Mouse (Mus musculus) midbrain, embryonic 12.5 days (tissue): ENCODE data around the gene Ndufv1. TPM values are rescaled to one million over a fixed set of nuclear protein-coding genes. Genes with fewer than 3 reads are reported as not detected.

Experiments used
- ATAC-seq: fragments of 200-750 bp; cut with Nextera tagmentation; 2 replicates; pipeline ENCODE4 v1.8.0; 2017; ENCODE audit warnings: low read depth, moderate TSS enrichment, moderate library complexity; ENCODE audit not compliant: low FRiP score
- H3K27ac ChIP-seq: fragments of 300-500 bp; sonication (generic); replicated peaks from 2 replicates; pipeline ENCODE4 v1.5.1; 2016; ENCODE audit warnings: mild to moderate bottlenecking
- H3K27me3 ChIP-seq: fragments of 300-500 bp; sonication (generic); 2 replicates; pipeline ENCODE4 v1.6.1; 2016; ENCODE audit warnings: mild to moderate bottlenecking
- H3K36me3 ChIP-seq: fragments of 300-500 bp; sonication (generic); 2 replicates; pipeline ENCODE4 v1.6.1; 2016
- H3K4me1 ChIP-seq: fragments of 300-500 bp; sonication (generic); 2 replicates; pipeline ENCODE4 v1.6.1; 2016
- H3K4me2 ChIP-seq: fragments of 300-500 bp; sonication (generic); replicated peaks from 2 replicates; pipeline ENCODE4 v1.6.1; 2016; ENCODE audit warnings: mild to moderate bottlenecking, moderate library complexity
- H3K4me3 ChIP-seq: fragments of 300-500 bp; sonication (generic); 2 replicates; pipeline ENCODE4 v1.5.1; 2016; ENCODE audit warnings: mild to moderate bottlenecking
- H3K9ac ChIP-seq: fragments of 300-500 bp; sonication (generic); replicated peaks from 2 replicates; pipeline ENCODE4 v1.6.1; 2016; ENCODE audit warnings: mild to moderate bottlenecking, moderate library complexity
- H3K9me3 ChIP-seq: fragments of 300-500 bp; sonication (generic); 2 replicates; pipeline ENCODE4 v1.6.1; 2016; ENCODE audit warnings: mild to moderate bottlenecking
- WGBS: fragments of 180-500 bp; shearing (Covaris S2); methylation state at CpG from one replicate; pipeline ENCODE4 v1.1.7; 2016; 5-methylcytosine and 5-hydroxymethylcytosine counted together
- polyA plus RNA-seq: library from polyadenylated mRNA; unstranded; fragments of >200 nt; fragmentation: Nextera tagmentation; extraction: Ambion mirVana; gene quantifications from 2 replicates; pipeline ENCODE4 v1.2.1, GENCODE M21; 2016

Ndufv1 gene
- polyA plus RNA-seq, 1 experiment from 2014 or later: 188 TPM

GRCm38 (mm10) chr19:3998335-3998734 is 14.3 kb downstream of the Ndufv1 start:
- H3K27ac ChIP-seq: no peak overlapping the region
- no peak for ATAC-seq
- peaks cover 15% of the 10 kb centered on the region for H3K4me1 ChIP-seq
- no peak overlapping the region for H3K4me2 ChIP-seq
- H3K9ac ChIP-seq: no peak overlapping the region
- H3K9me3 ChIP-seq: no peaks in the 10 kb centered on the region
- WGBS: 81% methylated on average over 8 of the region's 8 CpGs
- H3K4me3 ChIP-seq: no peak overlapping the region
- H3K27me3 ChIP-seq: peaks cover 16% of the 10 kb centered on the region; the same call in 1 of the 2 replicates
- no peaks in the 10 kb centered on the region for H3K36me3 ChIP-seq

- no peak overlapping the region for H3K27ac ChIP-seq
- 72% methylated on average over 8 of the region's 8 CpGs for WGBS
- ATAC-seq: no peak
Observed at GRCm38 (mm10) chr19:3997231-3997630, 15.4 kb downstream of the Ndufv1 start.

DNA sequence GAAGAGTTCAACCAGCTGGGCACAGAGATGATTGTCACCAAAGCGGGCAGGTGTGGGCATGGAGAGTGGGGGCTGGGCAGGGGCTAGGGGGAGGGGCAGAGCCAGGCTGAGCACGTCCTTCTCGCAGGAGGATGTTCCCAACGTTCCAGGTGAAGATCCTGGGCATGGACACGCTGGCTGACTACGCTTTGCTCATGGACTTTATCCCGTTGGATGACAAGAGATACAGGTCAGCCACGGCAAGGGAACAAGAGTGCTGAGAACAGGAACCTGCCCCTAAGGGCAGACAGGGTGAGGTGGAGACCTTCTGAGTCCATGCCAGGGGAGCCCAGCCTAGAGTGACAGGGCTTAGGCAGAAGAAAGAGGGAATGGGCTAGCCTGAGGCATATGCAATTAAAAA is 15.9 kb downstream of the Ndufv1 start:
- no peak for ATAC-seq
- H3K4me3 ChIP-seq: no peak overlapping the region
- H3K4me1 ChIP-seq: peaks cover 15% of the 10 kb centered on the region
- H3K9ac ChIP-seq: no peak overlapping the region
- no peaks in the 10 kb centered on the region for H3K9me3 ChIP-seq
- peaks cover 11% of the 10 kb centered on the region; the same call in 1 of the 2 replicates for H3K27me3 ChIP-seq
- no peak overlapping the region for H3K4me2 ChIP-seq
- no peaks in the 10 kb centered on the region for H3K36me3 ChIP-seq
- H3K27ac ChIP-seq: no peak overlapping the region
- 82% methylated on average over 8 of the region's 8 CpGs for WGBS

More at GRCm38 (mm10) chr19:3997231-3997630, 15.4 kb downstream of the Ndufv1 start:
- no peak overlapping the region for H3K4me3 ChIP-seq
- H3K36me3 ChIP-seq: no peaks in the 10 kb centered on the region
- no peaks in the 10 kb centered on the region for H3K9me3 ChIP-seq
- H3K4me2 ChIP-seq: no peak overlapping the region
- H3K9ac ChIP-seq: no peak overlapping the region
- H3K27me3 ChIP-seq: peaks cover 12% of the 10 kb centered on the region; the same call in 1 of the 2 replicates
- peaks cover 15% of the 10 kb centered on the region for H3K4me1 ChIP-seq

DNA sequence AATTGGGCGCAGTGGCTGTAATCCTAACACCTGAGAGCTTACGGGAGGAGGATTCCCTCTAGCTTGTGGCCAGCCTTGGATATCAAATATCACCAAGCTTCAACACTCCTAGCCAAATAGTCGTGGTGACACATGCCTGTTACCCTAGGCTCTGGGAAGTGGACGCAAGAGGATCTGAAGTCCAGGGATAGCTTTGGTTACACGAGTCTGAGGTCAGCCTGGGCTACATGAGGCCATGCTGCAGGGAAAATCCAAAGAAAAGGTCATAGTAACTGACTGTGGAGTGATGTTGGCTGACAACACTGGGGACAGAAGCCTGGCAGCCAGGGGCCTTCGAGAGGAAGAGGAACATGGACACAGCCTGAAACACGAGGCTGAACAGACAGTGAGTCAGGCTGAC is 16.5 kb downstream of the Ndufv1 start:
- Histone ChIP-seq H3K4me2 (no peak overlapping the region), H3K4me3 (no peak overlapping the region), H3K9ac (no peak overlapping the region), H3K27me3 (peaks cover 8% of the 10 kb centered on the region; the same call in 1 of the 2 replicates), H3K4me1 (peaks cover 9% of the 10 kb centered on the region), H3K36me3 (no peaks in the 10 kb centered on the region), H3K9me3 (no peaks in the 10 kb centered on the region), H3K27ac (no peak overlapping the region)
- no peak for ATAC-seq
- WGBS: 84% methylated on average over 7 of the region's 7 CpGs

GRCm38 (mm10) chr19:3995505-3995904 is 17.1 kb downstream of the Ndufv1 start:
- H3K4me2 ChIP-seq: no peak overlapping the region
- ATAC-seq: no peak
- H3K27ac ChIP-seq: no peak overlapping the region
- H3K27me3 ChIP-seq: peaks cover 8% of the 10 kb centered on the region; the same call in 1 of the 2 replicates
- H3K36me3 ChIP-seq: no peaks in the 10 kb centered on the region
- H3K4me3 ChIP-seq: no peak overlapping the region
- no peak overlapping the region for H3K9ac ChIP-seq
- WGBS: 93% methylated on average over 3 of the region's 3 CpGs
- H3K4me1 ChIP-seq: peaks cover 5% of the 10 kb centered on the region
- no peaks in the 10 kb centered on the region for H3K9me3 ChIP-seq

- Histone ChIP-seq H3K36me3 (no peaks in the 10 kb centered on the region), H3K4me3 (no peak overlapping the region), H3K4me1 (peaks cover 5% of the 10 kb centered on the region), H3K4me2 (no peak overlapping the region), H3K9ac (no peak overlapping the region), H3K27me3 (peaks cover 8% of the 10 kb centered on the region; the same call in 1 of the 2 replicates), H3K27ac (no peak overlapping the region), H3K9me3 (no peaks in the 10 kb centered on the region)
- 77% methylated on average over 6 of the region's 6 CpGs for WGBS
- no peak for ATAC-seq
Observed at GRCm38 (mm10) chr19:3994932-3995331, 17.7 kb downstream of the Ndufv1 start.

DNA sequence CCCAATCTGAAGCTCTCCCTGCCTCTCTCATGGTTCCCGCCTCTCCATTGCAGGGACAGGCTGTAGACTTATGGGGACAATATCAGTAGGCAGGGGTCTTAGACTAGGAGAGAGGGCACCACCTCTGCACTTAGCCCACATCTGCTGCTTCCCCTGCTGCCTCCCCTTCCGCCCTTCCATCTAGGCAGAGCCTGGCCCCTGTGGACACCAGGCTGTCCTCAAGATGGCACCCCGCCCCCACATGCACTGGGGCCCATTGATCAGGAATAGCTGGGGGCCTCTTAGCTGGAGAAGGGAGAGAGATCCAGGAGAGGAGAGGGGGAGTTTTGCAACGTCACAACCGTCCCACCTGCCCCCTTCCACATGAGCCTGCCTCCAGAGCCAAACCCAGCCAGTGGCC is 20.2 kb downstream of the Ndufv1 start, which contains the start of gene Tbx10:
Gene Tbx10, plus strand, starts transcription at position 337 of the 400 bp plus-strand sequence.
- H3K4me2 ChIP-seq: no peak within 1 kb of the TSS
- no peaks in the 10 kb centered on the region for H3K36me3 ChIP-seq
- no peak within 1 kb of the TSS for H3K9ac ChIP-seq
- no peak within 1 kb of the TSS for H3K27ac ChIP-seq
- no peak within 1 kb of the TSS for H3K4me3 ChIP-seq
- WGBS: 65% methylated on average over 5 of the region's 5 CpGs
- ATAC-seq: no peak
- no peaks in the 10 kb centered on the region for H3K27me3 ChIP-seq
- H3K4me1 ChIP-seq: no peaks in the 10 kb centered on the region
- H3K9me3 ChIP-seq: no peaks in the 10 kb centered on the region

GRCm38 (mm10) chr19:3991966-3992365 is 20.6 kb downstream of the Ndufv1 start:
- 94% methylated on average over 3 of the region's 3 CpGs for WGBS
- no peak overlapping the region for H3K27ac ChIP-seq

GRCm38 (mm10) chr19:3991562-3991961 is 21.0 kb downstream of the Ndufv1 start:
- 95% methylated on average over 3 of the region's 3 CpGs for WGBS
- no peaks in the 10 kb centered on the region for H3K36me3 ChIP-seq
- no peak overlapping the region for H3K4me3 ChIP-seq
- no peaks in the 10 kb centered on the region for H3K27me3 ChIP-seq
- H3K9ac ChIP-seq: no peak overlapping the region
- H3K4me1 ChIP-seq: peaks cover 2% of the 10 kb centered on the region; the same call in 1 of the 2 replicates
- H3K4me2 ChIP-seq: no peak overlapping the region
- no peak for ATAC-seq
- H3K27ac ChIP-seq: no peak overlapping the region
- H3K9me3 ChIP-seq: no peaks in the 10 kb centered on the region

More at GRCm38 (mm10) chr19:3991966-3992365, 20.6 kb downstream of the Ndufv1 start:
- no peak overlapping the region for H3K4me3 ChIP-seq
- H3K4me1 ChIP-seq: no peaks in the 10 kb centered on the region
- no peaks in the 10 kb centered on the region for H3K27me3 ChIP-seq
- no peak overlapping the region for H3K4me2 ChIP-seq
- H3K36me3 ChIP-seq: no peaks in the 10 kb centered on the region
- no peak for ATAC-seq
- H3K9me3 ChIP-seq: no peaks in the 10 kb centered on the region
- no peak overlapping the region for H3K9ac ChIP-seq

DNA sequence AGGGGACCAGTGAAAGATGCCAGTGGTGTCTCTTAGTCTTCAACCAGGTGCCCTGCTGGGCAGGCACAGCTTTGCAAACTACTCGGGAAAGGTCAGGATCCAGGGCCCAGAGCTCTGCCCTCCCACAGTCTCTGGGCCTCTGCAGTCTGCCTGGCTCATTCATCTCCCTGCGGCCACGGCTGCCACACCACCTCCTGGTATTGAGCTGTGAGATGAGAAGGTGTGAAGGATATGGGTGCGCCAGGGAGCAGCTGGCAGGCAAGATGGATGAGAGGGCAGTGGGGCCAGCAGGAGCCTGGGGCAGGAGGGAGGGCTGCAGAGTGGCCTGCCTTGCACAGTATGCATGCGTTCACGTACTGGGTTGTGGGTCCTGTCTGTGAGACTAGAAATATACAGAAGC is 21.8 kb downstream of the Ndufv1 start:
- peaks cover 6% of the 10 kb centered on the region; the same call in 1 of the 2 replicates for H3K4me1 ChIP-seq
- ATAC-seq: no peak
- H3K27ac ChIP-seq: no peak overlapping the region
- H3K9me3 ChIP-seq: no peaks in the 10 kb centered on the region
- no peaks in the 10 kb centered on the region for H3K27me3 ChIP-seq
- no peak overlapping the region for H3K4me2 ChIP-seq
- no peaks in the 10 kb centered on the region for H3K36me3 ChIP-seq
- no peak overlapping the region for H3K9ac ChIP-seq
- H3K4me3 ChIP-seq: no peak overlapping the region
- WGBS: 72% methylated on average over 6 of the region's 6 CpGs

DNA sequence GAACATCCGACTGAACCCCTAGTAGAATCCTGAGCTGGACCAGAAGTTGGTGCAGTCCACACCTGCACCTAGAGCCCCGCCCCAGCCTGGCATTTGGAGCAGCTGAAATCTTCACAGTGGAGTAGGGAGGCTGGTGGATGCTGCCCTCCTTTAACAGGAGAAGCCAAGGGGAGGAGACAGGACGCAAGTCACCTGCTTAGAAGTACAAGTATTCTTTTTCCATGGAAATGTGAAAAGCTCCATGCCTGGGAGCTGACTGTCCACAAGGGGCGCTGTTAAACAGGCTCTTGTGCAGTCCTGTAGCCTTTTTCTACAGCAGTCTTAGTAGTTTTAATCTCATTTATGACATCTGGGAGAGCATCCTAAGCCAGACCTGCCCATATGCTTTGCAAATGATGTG is 23.9 kb downstream of the Ndufv1 start:
- H3K36me3 ChIP-seq: no peaks in the 10 kb centered on the region
- H3K27me3 ChIP-seq: no peaks in the 10 kb centered on the region
- peaks cover 14% of the 10 kb centered on the region for H3K4me1 ChIP-seq
- ATAC-seq: no peak
- H3K9ac ChIP-seq: no peak overlapping the region
- no peak overlapping the region for H3K4me3 ChIP-seq
- 87% methylated on average over 4 of the region's 4 CpGs for WGBS
- no peak overlapping the region for H3K27ac ChIP-seq
- H3K4me2 ChIP-seq: no peak overlapping the region
- H3K9me3 ChIP-seq: no peaks in the 10 kb centered on the region

DNA sequence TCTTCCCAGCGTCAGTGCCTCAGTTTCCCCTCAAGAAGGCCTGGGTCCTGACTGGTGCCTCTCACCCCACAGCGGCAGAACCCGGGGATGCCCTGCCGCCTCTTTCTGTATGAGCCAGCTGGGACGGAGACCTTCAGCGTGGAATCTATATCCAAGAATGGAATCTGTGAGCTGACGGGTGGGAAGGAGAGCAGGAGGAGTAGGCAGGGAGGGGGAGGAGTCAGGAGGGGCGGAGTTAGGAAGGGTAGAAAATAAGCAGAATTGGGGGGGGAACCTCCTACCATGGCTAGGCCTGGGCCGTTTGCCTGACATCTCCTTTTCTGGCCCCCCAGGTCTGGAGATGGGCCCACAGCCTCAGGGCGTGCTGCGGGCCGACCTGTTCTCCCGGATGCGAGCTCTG is 24.5 kb downstream of the Ndufv1 start:
- Histone ChIP-seq H3K36me3 (no peaks in the 10 kb centered on the region), H3K27ac (no peak overlapping the region), H3K9me3 (no peaks in the 10 kb centered on the region), H3K9ac (no peak overlapping the region), H3K4me2 (no peak overlapping the region), H3K4me3 (no peak overlapping the region), H3K27me3 (no peaks in the 10 kb centered on the region), H3K4me1 (peaks cover 17% of the 10 kb centered on the region)
- 93% methylated on average over 14 of the region's 14 CpGs for WGBS
- no peak for ATAC-seq

DNA sequence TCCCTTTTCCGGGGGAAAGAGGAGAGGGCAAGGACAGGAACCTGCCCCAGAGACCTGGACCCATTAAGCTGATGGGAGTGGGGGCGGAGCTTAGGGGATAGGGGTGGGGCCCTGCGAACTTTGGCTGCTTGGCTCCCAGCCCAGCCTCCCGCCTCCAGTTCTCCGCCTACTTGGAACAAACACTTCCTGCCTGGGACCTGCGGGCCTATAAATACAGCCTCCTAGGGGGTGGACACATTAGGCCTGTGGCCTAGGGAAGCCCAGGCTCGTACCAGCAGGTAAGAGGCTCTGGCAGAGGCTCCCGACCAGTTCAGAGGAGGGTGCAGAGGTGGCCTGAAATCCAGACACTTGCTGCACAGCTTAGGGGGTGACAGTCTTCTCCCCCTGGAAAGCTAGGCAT is 26.3 kb downstream of the Ndufv1 start, which contains the start of gene Acy3:
Gene Acy3, plus strand, starts transcription at position 237 of the 400 bp plus-strand sequence.
- H3K4me2 ChIP-seq: no peak within 1 kb of the TSS
- no peak for ATAC-seq

More for the DNA sequence above, 26.3 kb downstream of the Ndufv1 start, which contains the start of gene Acy3:
- 18% methylated on average over 8 of the region's 8 CpGs for WGBS
- peaks cover 17% of the 10 kb centered on the region for H3K4me1 ChIP-seq
- no peaks in the 10 kb centered on the region for H3K27me3 ChIP-seq
- H3K4me3 ChIP-seq: no peak within 1 kb of the TSS
- no peaks in the 10 kb centered on the region for H3K9me3 ChIP-seq
- no peak within 1 kb of the TSS for H3K9ac ChIP-seq
- no peaks in the 10 kb centered on the region for H3K36me3 ChIP-seq
- H3K27ac ChIP-seq: no peak within 1 kb of the TSS
